Mouse (Mus musculus): ENCODE measurements around the gene Adk. TPM values are rescaled to one million over a fixed set of nuclear protein-coding genes. Genes with fewer than 3 reads are reported as not detected.

Gene Adk
- polyA plus RNA-seq, 1 experiment from 2014 or later: 156 TPM

- H3K9ac ChIP-seq: no peak overlapping the region
- WGBS: 81% methylated on average over 1 of the region's 1 CpGs
- no peak overlapping the region for H3K4me2 ChIP-seq (replicated peaks)
- no peak for ATAC-seq (ENCODE audit: low FRiP score, low read depth)
- no peaks in the 10 kb centered on the region for H3K9me3 ChIP-seq
- no peaks in the 10 kb centered on the region for H3K27me3 ChIP-seq
- no peaks in the 10 kb centered on the region for H3K36me3 ChIP-seq
- no peak overlapping the region for H3K27ac ChIP-seq
- peaks cover 19% of the 10 kb centered on the region for H3K4me1 ChIP-seq
- H3K4me3 ChIP-seq: no peak overlapping the region
Measured at GRCm38 (mm10) chr14:21142603-21143002, 90.2 kb downstream of the Adk start.

DNA sequence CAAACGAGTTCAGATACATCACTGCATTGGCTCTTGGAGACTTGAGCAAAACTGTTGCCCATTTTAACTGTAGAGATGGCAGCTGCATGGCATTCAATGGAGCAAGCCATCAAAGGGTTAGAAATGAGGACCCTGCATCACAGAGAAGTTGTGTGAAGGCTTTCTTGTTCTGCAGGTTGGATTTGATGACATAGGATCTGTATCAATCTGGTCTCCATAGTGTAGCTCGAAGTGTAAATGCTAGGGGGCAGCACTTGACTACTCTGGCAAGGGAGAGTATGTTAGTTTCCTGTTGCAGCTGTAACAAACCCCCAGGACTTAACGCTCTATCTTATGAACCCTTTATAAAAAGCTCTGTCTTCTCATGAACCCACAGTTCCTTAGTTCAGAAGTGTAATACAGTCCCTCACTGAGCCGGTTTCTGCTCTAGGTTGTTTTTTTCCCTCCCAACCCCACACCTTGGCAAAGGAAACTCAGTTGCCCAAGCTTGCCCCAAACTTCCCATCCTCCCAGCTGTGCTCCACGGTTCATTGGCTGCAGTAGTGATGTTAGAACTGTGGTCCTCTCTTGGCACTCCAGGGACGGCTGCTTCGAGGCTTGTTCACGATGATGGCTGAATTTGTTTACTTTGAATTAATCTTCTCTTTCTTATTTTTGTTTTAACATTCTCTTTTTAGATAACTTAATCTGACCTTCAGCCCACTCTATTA lies 91.2 kb downstream of the Adk start:
- Histone ChIP-seq H3K9ac (no peak overlapping the region), H3K9me3 (no peaks in the 10 kb centered on the region), H3K4me2 (replicated peaks) (no peak overlapping the region), H3K27me3 (no peaks in the 10 kb centered on the region), H3K4me3 (no peak overlapping the region), H3K36me3 (no peaks in the 10 kb centered on the region), H3K27ac (no peak overlapping the region), H3K4me1 (peaks cover 19% of the 10 kb centered on the region)
- 54% methylated on average over 8 of the region's 8 CpGs for WGBS
- ATAC-seq (ENCODE audit: low FRiP score, low read depth): no peak

GRCm38 (mm10) chr14:21147171-21147570 lies 94.8 kb downstream of the Adk start:
- H3K27me3 ChIP-seq: no peaks in the 10 kb centered on the region
- WGBS: 34% methylated on average over 1 of the region's 1 CpGs

GRCm38 (mm10) chr14:21150301-21150700 lies 97.9 kb downstream of the Adk start:
- no peak overlapping the region for H3K9ac ChIP-seq
- 66% methylated on average over 4 of the region's 4 CpGs for WGBS
- no peaks in the 10 kb centered on the region for H3K36me3 ChIP-seq
- H3K4me3 ChIP-seq: no peak overlapping the region
- H3K9me3 ChIP-seq: no peaks in the 10 kb centered on the region
- ATAC-seq (ENCODE audit: low FRiP score, low read depth): no peak
- peaks cover 24% of the 10 kb centered on the region for H3K4me1 ChIP-seq
- H3K4me2 ChIP-seq (replicated peaks): no peak overlapping the region
- H3K27ac ChIP-seq: no peak overlapping the region
- H3K27me3 ChIP-seq: no peaks in the 10 kb centered on the region

More at GRCm38 (mm10) chr14:21147171-21147570, 94.8 kb downstream of the Adk start:
- ATAC-seq (ENCODE audit: low FRiP score, low read depth): no peak
- Histone ChIP-seq H3K27ac (no peak overlapping the region), H3K4me1 (peaks cover 23% of the 10 kb centered on the region), H3K4me2 (replicated peaks) (no peak overlapping the region), H3K9me3 (no peaks in the 10 kb centered on the region), H3K4me3 (no peak overlapping the region), H3K36me3 (no peaks in the 10 kb centered on the region), H3K9ac (no peak overlapping the region)

- no peaks in the 10 kb centered on the region for H3K9me3 ChIP-seq
- H3K27me3 ChIP-seq: no peaks in the 10 kb centered on the region
- no peak overlapping the region for H3K27ac ChIP-seq
- H3K4me2 ChIP-seq (replicated peaks): no peak overlapping the region; the same call in 1 of the 2 replicates
- peaks cover 16% of the 10 kb centered on the region for H3K4me1 ChIP-seq
- no peak overlapping the region for H3K9ac ChIP-seq
- no peaks in the 10 kb centered on the region for H3K36me3 ChIP-seq
- H3K4me3 ChIP-seq: no peak overlapping the region
- WGBS: 33% methylated on average over 6 of the region's 6 CpGs
- peak; percentile 54; the same call in 1 of the 2 replicates for ATAC-seq (ENCODE audit: low FRiP score, low read depth)
Measured at GRCm38 (mm10) chr14:21152055-21152454, 99.7 kb downstream of the Adk start.

DNA sequence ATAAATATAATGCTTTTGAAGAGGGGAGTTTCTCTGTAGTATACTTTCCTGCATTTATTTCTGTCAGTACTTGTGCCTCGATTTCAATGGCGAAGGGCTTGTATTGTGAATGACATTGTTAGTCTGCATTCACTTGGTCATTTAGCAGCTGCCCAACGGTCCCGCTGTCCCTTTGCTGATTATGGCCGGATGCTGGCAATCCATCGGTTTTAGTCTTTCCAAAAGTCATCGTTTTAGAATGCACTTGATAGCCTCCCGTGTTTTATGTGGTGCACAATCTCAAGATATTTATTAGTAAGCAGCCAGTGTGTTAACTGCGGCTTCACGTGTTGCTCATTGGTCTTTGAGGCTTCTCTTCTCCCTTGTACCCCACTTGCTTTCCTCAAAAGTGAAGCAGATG lies 113.3 kb downstream of the Adk start:
- H3K36me3 ChIP-seq: no peaks in the 10 kb centered on the region
- peaks cover 12% of the 10 kb centered on the region for H3K4me1 ChIP-seq
- no peak overlapping the region for H3K4me3 ChIP-seq
- no peak overlapping the region for H3K9ac ChIP-seq
- no peaks in the 10 kb centered on the region for H3K27me3 ChIP-seq
- H3K4me2 ChIP-seq (replicated peaks): no peak overlapping the region
- ATAC-seq (ENCODE audit: low FRiP score, low read depth): no peak
- no peak overlapping the region for H3K27ac ChIP-seq
- no peaks in the 10 kb centered on the region for H3K9me3 ChIP-seq
- WGBS: 88% methylated on average over 10 of the region's 10 CpGs

DNA sequence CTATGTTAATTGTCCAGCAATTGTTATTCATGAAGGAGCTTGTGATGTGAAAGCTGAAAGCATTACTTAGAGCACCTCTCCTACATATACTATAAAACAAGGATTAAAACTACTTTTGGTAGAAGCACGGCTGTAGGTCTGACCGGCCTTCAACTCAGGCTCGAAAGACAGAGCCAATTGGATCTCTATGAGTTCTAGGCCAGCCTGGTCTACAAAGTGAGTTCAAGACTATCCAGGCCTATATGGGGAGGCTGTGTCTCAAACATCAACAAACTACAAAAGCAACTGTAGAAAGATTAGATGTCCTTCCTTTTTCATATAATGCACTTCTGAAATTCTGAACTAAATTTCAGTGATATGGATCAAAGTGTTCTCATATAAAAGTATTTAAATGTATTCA lies 113.7 kb downstream of the Adk start:
- Histone ChIP-seq H3K4me3 (no peak overlapping the region), H3K27me3 (no peaks in the 10 kb centered on the region), H3K9ac (no peak overlapping the region), H3K4me2 (replicated peaks) (no peak overlapping the region), H3K36me3 (no peaks in the 10 kb centered on the region), H3K9me3 (no peaks in the 10 kb centered on the region), H3K27ac (no peak overlapping the region), H3K4me1 (peaks cover 8% of the 10 kb centered on the region)
- ATAC-seq (ENCODE audit: low FRiP score, low read depth): no peak
- WGBS: 91% methylated on average over 3 of the region's 3 CpGs

GRCm38 (mm10) chr14:21173973-21174745 lies 121.8 kb downstream of the Adk start:
- Histone ChIP-seq H3K9me3 (no peaks in the 10 kb centered on the region), H3K36me3 (no peaks in the 10 kb centered on the region), H3K27me3 (no peaks in the 10 kb centered on the region), H3K27ac (no peak overlapping the region), H3K4me2 (replicated peaks) (no peak overlapping the region), H3K4me3 (no peak overlapping the region), H3K9ac (no peak overlapping the region), H3K4me1 (no peaks in the 10 kb centered on the region)
- 87% methylated on average over 1 of the region's 1 CpGs for WGBS
- ATAC-seq (ENCODE audit: low FRiP score, low read depth): no peak

- no peak for ATAC-seq (ENCODE audit: low FRiP score, low read depth)
- no peak overlapping the region for H3K9ac ChIP-seq
- no peaks in the 10 kb centered on the region for H3K36me3 ChIP-seq
- no peaks in the 10 kb centered on the region for H3K27me3 ChIP-seq
- WGBS: 91% methylated on average over 2 of the region's 2 CpGs
- H3K4me2 ChIP-seq (replicated peaks): no peak overlapping the region
- no peak overlapping the region for H3K27ac ChIP-seq
- H3K4me3 ChIP-seq: no peak overlapping the region
- no peaks in the 10 kb centered on the region for H3K4me1 ChIP-seq
- H3K9me3 ChIP-seq: no peaks in the 10 kb centered on the region
Measured at GRCm38 (mm10) chr14:21174804-21175203, 122.4 kb downstream of the Adk start.

- Histone ChIP-seq H3K4me1 (no peaks in the 10 kb centered on the region), H3K27me3 (no peaks in the 10 kb centered on the region), H3K9ac (no peak overlapping the region), H3K36me3 (no peaks in the 10 kb centered on the region), H3K4me2 (replicated peaks) (no peak overlapping the region), H3K9me3 (no peaks in the 10 kb centered on the region), H3K4me3 (no peak overlapping the region), H3K27ac (no peak overlapping the region)
- no peak for ATAC-seq (ENCODE audit: low FRiP score, low read depth)
- WGBS: 46% methylated on average over 2 of the region's 2 CpGs
Measured at GRCm38 (mm10) chr14:21177781-21178180, 125.4 kb downstream of the Adk start.

DNA sequence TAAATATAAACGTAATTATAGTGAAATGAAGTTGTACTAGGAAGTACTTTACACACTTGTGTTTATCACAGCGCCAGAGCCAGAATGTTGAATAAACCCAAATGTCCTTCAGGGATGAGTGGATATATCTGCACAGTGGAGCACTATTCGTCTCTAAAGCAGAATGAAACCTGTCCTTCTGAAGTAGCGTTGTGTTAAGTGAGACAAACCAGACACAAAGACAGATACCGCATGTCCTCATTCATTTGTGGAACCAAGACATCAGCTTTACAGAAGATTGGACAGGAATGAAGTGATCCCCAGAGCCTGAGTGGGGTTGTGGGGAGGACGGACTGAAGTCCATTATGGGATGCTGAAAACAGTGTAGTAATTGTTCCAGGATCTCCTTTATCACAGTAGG lies 126.0 kb downstream of the Adk start:
- Histone ChIP-seq H3K36me3 (no peaks in the 10 kb centered on the region), H3K27ac (no peak overlapping the region), H3K4me1 (no peaks in the 10 kb centered on the region), H3K27me3 (no peaks in the 10 kb centered on the region), H3K9me3 (no peaks in the 10 kb centered on the region), H3K4me2 (replicated peaks) (no peak overlapping the region), H3K9ac (no peak overlapping the region), H3K4me3 (no peak overlapping the region)
- no peak for ATAC-seq (ENCODE audit: low FRiP score, low read depth)
- 81% methylated on average over 6 of the region's 6 CpGs for WGBS

DNA sequence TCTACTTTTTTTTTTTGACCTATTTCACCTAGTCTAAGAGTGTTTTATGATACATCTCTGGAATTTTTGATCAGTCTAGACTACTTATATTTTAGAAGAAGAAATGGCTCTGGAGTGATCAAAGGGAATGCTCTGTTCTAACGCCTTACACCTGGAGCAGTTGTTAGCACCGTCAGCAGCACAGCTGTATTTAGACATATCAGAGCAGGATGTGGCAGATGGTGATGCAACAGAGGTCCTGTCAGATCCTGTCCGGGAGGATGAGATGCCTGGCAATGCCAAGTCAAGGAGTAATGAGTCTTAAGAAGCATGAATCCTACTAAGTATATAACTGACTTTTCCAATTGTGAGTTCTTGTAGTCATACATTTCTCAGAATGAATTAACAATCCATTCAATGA lies 128.7 kb downstream of the Adk start:
- Histone ChIP-seq H3K4me3 (no peak overlapping the region), H3K9ac (no peak overlapping the region), H3K9me3 (no peaks in the 10 kb centered on the region), H3K27me3 (no peaks in the 10 kb centered on the region), H3K27ac (no peak overlapping the region), H3K4me2 (replicated peaks) (no peak overlapping the region), H3K36me3 (no peaks in the 10 kb centered on the region), H3K4me1 (no peaks in the 10 kb centered on the region)
- ATAC-seq (ENCODE audit: low FRiP score, low read depth): no peak
- WGBS: 41% methylated on average over 3 of the region's 3 CpGs

Measured in limb, embryonic 13.5 days (tissue).